In genomic region chr3:148986296-148986893, GRCm38 (mm10) we compare ENCODE assay signal across 8 mouse cellular contexts. TPM values are rescaled to one million over a fixed set of nuclear protein-coding genes. Genes with fewer than 3 reads are reported as not detected.
DNase-seq lines count a peak whose midpoint lies in the region; ATAC-seq and TF ChIP-seq lines count a peak whose summit lies in the region.

No protein-coding gene starts in this region.

- peak overlapping the region; percentile 93 for H3K4me2 ChIP-seq in heart, embryonic 11.5 days
- H3K4me2 ChIP-seq in hindbrain, postnatal 0 days (ENCODE audit: low read depth, low read length): peak overlapping the region; percentile 95
- peak overlapping the region; percentile 80 for H3K4me2 ChIP-seq in midbrain, embryonic 13.5 days (replicated peaks)

- no peaks in the 10 kb centered on the region for H3K36me3 ChIP-seq in heart, embryonic 11.5 days (ENCODE audit: control insufficient read depth, insufficient read depth, low read length)
- H3K36me3 ChIP-seq in hindbrain, postnatal 0 days (ENCODE audit: insufficient read depth, low read length): no peaks in the 10 kb centered on the region
- no peaks in the 10 kb centered on the region for H3K36me3 ChIP-seq in midbrain, embryonic 13.5 days

- TF ChIP-seq CTCF in hindbrain, postnatal 0 days (IDR thresholded peaks at IDR 0.05; ENCODE audit: low read depth): no peak

- ATAC-seq in heart, embryonic 11.5 days (replicated peaks; ENCODE audit: insufficient number of reproducible peaks, low FRiP score, low TSS enrichment): no peak
- no peak for ATAC-seq in hindbrain, postnatal 0 days
- no peak for ATAC-seq in midbrain, embryonic 13.5 days

- H3K27ac ChIP-seq in heart, embryonic 11.5 days (ENCODE audit: low read depth, low read length): no peak overlapping the region
- H3K27ac ChIP-seq in hindbrain, postnatal 0 days: peak overlapping the region; percentile 91
- H3K27ac ChIP-seq in midbrain, embryonic 13.5 days: peak overlapping the region; percentile 100

- peak overlapping the region; percentile 88 for H3K4me3 ChIP-seq in heart, embryonic 11.5 days (ENCODE audit: low read depth, low read length)
- peak overlapping the region; percentile 76 for H3K4me3 ChIP-seq in hindbrain, postnatal 0 days (ENCODE audit: low read length)
- peak overlapping the region; percentile 91 for H3K4me3 ChIP-seq in midbrain, embryonic 13.5 days (replicated peaks)

- WGBS in heart, embryonic 11.5 days (ENCODE audit: insufficient replicate concordance): 6% methylated on average over 17 of the region's 17 CpGs
- 6% methylated on average over 17 of the region's 17 CpGs for WGBS in hindbrain, postnatal 0 days
- WGBS in midbrain, embryonic 13.5 days: under 1% methylated on average over 17 of the region's 17 CpGs

- peaks cover 34% of the 10 kb centered on the region for H3K4me1 ChIP-seq in heart, embryonic 11.5 days (ENCODE audit: control insufficient read depth, insufficient read depth, low read length)
- no peaks in the 10 kb centered on the region for H3K4me1 ChIP-seq in hindbrain, postnatal 0 days (ENCODE audit: insufficient read depth, low read length)
- peaks cover 48% of the 10 kb centered on the region for H3K4me1 ChIP-seq in midbrain, embryonic 13.5 days (replicated peaks)

- no peaks in the 10 kb centered on the region for H3K9me3 ChIP-seq in heart, embryonic 11.5 days (replicated peaks; ENCODE audit: control insufficient read depth, low read length)
- H3K9me3 ChIP-seq in hindbrain, postnatal 0 days (ENCODE audit: low read length): no peaks in the 10 kb centered on the region
- no peaks in the 10 kb centered on the region for H3K9me3 ChIP-seq in midbrain, embryonic 13.5 days

- DNase-seq in heart, adult 8-10 months (ENCODE audit: low spot score): no peak
- peak; percentile 81 for DNase-seq in embryo, embryonic 10.5 days (ENCODE audit: low spot score)
- DNase-seq in hindbrain, postnatal 0 days (ENCODE audit: low spot score): no peak
- no peak for DNase-seq in T-cell, adult 2 months (ENCODE audit: low spot score)
- DNase-seq in layer of hippocampus, adult 11-12 months (ENCODE audit: low spot score): no peak
- no peak for DNase-seq in gastrocnemius, postnatal 25 days

- H3K27me3 ChIP-seq in heart, embryonic 11.5 days (ENCODE audit: control insufficient read depth, insufficient read depth, low read length): no peaks in the 10 kb centered on the region
- no peaks in the 10 kb centered on the region for H3K27me3 ChIP-seq in hindbrain, postnatal 0 days (ENCODE audit: insufficient read depth, low read length)
- H3K27me3 ChIP-seq in midbrain, embryonic 13.5 days: no peaks in the 10 kb centered on the region

- peak overlapping the region; percentile 91 for H3K9ac ChIP-seq in heart, embryonic 11.5 days (ENCODE audit: low read depth, low read length)
- H3K9ac ChIP-seq in hindbrain, postnatal 0 days (replicated peaks; ENCODE audit: low read length): peak overlapping the region; percentile 77
- H3K9ac ChIP-seq in midbrain, embryonic 13.5 days (replicated peaks): peak overlapping the region; percentile 97

RNA-seq across cellular contexts. Expression of gene Adgrl2, which starts 4.0 kb away (rescaled TPM):
- 37.3 and 38.7 TPM in 2 replicates for polyA plus RNA-seq in heart, embryonic 11.5 days (2014; fragmentation: Nextera tagmentation; extraction: Ambion mirVana)
- 10 to 100 TPM; 49.7 to 58.2 (median 51.3) TPM for total RNA-seq in heart, adult 8-10 months (2022)
- total RNA-seq in hindbrain, postnatal 0 days (2014; rRNA removed): 106 and 118 TPM in 2 replicates
- 81.2 and 82.5 TPM in 2 replicates for polyA plus RNA-seq in hindbrain, postnatal 0 days (2015; fragmentation: Nextera tagmentation; extraction: Ambion mirVana)
- 120 and 125 TPM in 2 replicates for polyA plus RNA-seq in midbrain, embryonic 13.5 days (2015; fragmentation: Nextera tagmentation; extraction: Ambion mirVana)
- 10 to 100 TPM; 13.2 to 13.3 TPM for total RNA-seq in gastrocnemius, postnatal 25 days (2021)
